17 mouse cellular contexts compared by ENCODE assay signal in genomic region chr5:129538826-129539225, GRCm38 (mm10). TPM values are rescaled to one million over a fixed set of nuclear protein-coding genes. Genes with fewer than 3 reads are reported as not detected.
"Had no signal": no experiment of that assay in that cellular context is flagged by ENCODE, and none has a peak within 500 bp of the region (broad histone marks: within the 10 kb centered on the region; RNA-seq: fewer than 3 reads in every experiment).

No protein-coding gene starts in this region.

- DNase-seq: kidney, adult 2 months; kidney, postnatal 14 days; kidney, postnatal 4 days; liver, postnatal 0 days; lung, embryonic 14.5 days; spleen, adult 18-20 months; thymus, adult 18-20 months; thymus, postnatal 36 days had no signal

- H3K9me3 ChIP-seq: midbrain, embryonic 12.5 days; midbrain, embryonic 15.5 days; neural tube, embryonic 12.5 days; neural tube, embryonic 15.5 days; stomach, embryonic 15.5 days had no signal

- H3K4me2 ChIP-seq: lung, embryonic 14.5 days; midbrain, embryonic 12.5 days; midbrain, embryonic 15.5 days; neural tube, embryonic 12.5 days; neural tube, embryonic 15.5 days; stomach, embryonic 15.5 days had no signal

- H3K27me3 ChIP-seq: midbrain, embryonic 12.5 days; midbrain, embryonic 15.5 days; neural tube, embryonic 12.5 days; neural tube, embryonic 15.5 days; stomach, embryonic 15.5 days had no signal

- H3K4me3 ChIP-seq: left cerebral cortex, adult 2 months; midbrain, embryonic 12.5 days; midbrain, embryonic 15.5 days; neural tube, embryonic 12.5 days; neural tube, embryonic 15.5 days; stomach, embryonic 15.5 days had no signal

- H3K4me1 ChIP-seq: midbrain, embryonic 12.5 days; midbrain, embryonic 15.5 days; neural tube, embryonic 12.5 days; neural tube, embryonic 15.5 days; stomach, embryonic 15.5 days had no signal

- H3K27ac ChIP-seq: left cerebral cortex, adult 2 months; liver, embryonic 14.5 days; macrophage; midbrain, embryonic 12.5 days; midbrain, embryonic 15.5 days; neural tube, embryonic 12.5 days; neural tube, embryonic 15.5 days; stomach, embryonic 15.5 days had no signal

- ATAC-seq: intestine, postnatal 0 days; liver, postnatal 0 days; midbrain, embryonic 15.5 days had no signal

- H3K9ac ChIP-seq: liver, embryonic 14.5 days; liver, postnatal 0 days; lung, embryonic 14.5 days; midbrain, embryonic 12.5 days; midbrain, embryonic 15.5 days; neural tube, embryonic 12.5 days; neural tube, embryonic 15.5 days; stomach, embryonic 15.5 days had no signal

RNA-seq across cellular contexts. Expression of gene Mmp17, which starts 45.1 kb away (rescaled TPM):
- polyA plus RNA-seq: macrophage had no signal
